Mouse (Mus musculus): ENCODE measurements around the gene Marveld2. TPM values are rescaled to one million over a fixed set of nuclear protein-coding genes. Genes with fewer than 3 reads are reported as not detected.
A peak's percentile ranks its signal among the peaks of the same experiment; 100 is the strongest.

Marveld2 gene
- polyA plus RNA-seq, 1 experiment from 2014 or later, result 6.1 TPM

DNA sequence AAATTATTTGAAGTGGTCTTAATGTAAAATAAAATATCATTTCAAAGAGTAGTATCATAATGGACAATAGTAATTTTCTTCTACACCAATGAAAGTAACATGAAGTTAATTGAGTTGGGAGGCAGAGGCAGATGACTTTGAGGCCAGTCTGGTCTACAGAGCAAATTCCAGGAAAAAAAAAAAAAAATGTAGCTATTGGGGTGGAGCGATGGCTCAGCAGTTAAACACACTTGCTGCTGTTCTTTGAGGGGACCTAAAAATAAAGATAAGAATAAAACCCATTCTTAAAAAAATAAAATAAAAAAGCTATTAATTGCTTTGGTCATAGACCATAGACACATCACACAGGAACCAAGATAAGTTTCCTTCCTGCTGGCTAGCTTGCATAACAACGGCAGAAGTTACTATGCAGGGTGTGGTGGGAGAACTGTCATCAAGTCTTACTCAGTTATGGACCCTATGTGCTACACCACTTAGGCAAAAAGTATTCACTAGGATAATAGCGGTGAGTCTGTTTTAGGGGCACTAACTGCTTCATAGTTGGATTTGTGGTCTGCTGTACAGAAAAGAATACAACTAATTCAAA lies 17.4 kb upstream of the Marveld2 start:
- H3K27me3 ChIP-seq (replicated peaks; ENCODE audit: control insufficient read depth, insufficient read depth, low read length), result no peaks in the 10 kb centered on the region
- H3K27ac ChIP-seq (replicated peaks; ENCODE audit: low read depth, low read length), result no peak overlapping the region
- peaks cover 73% of the 10 kb centered on the region for H3K36me3 ChIP-seq (ENCODE audit: control insufficient read depth, insufficient read depth, low read length)
- no peak overlapping the region for H3K4me2 ChIP-seq (ENCODE audit: low read depth, low read length)
- no peak overlapping the region for H3K9ac ChIP-seq (ENCODE audit: low read depth, low read length)
- H3K4me3 ChIP-seq (ENCODE audit: low read depth, low read length), result no peak overlapping the region
- no peaks in the 10 kb centered on the region for H3K4me1 ChIP-seq (ENCODE audit: control insufficient read depth, insufficient read depth, low read length)
- ATAC-seq (ENCODE audit: low read depth), result no peak
- WGBS, result 97% methylated on average over 3 of the region's 3 CpGs
- no peaks in the 10 kb centered on the region for H3K9me3 ChIP-seq (ENCODE audit: control insufficient read depth, low read length)
- no peak for DNase-seq (ENCODE audit: low spot score)

DNA sequence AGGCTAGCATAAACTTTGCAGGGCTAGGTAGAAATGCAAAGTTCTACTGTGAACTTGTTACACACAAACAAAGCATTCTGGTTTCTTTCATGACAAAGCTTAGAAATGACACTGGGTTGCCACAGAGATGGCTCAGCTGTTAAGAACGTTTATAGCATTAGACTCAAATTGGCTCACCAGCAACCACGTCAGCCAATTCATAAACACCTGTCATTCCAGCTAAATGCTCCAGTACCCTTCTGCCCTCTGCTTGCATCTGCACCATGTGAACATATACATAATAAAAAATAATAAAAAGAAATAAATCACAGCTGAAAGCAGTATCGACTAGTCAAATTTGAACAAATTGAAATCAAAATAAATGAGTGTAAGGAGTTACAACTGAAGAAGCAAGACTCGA lies 5.5 kb upstream of the Marveld2 start:
- Histone ChIP-seq H3K4me1 (ENCODE audit: control insufficient read depth, insufficient read depth, low read length) (no peaks in the 10 kb centered on the region), H3K27ac (replicated peaks; ENCODE audit: low read depth, low read length) (no peak overlapping the region), H3K9ac (ENCODE audit: low read depth, low read length) (no peak overlapping the region), H3K4me2 (ENCODE audit: low read depth, low read length) (no peak overlapping the region), H3K4me3 (ENCODE audit: low read depth, low read length) (no peak overlapping the region), H3K9me3 (ENCODE audit: control insufficient read depth, low read length) (no peaks in the 10 kb centered on the region), H3K27me3 (replicated peaks; ENCODE audit: control insufficient read depth, insufficient read depth, low read length) (peaks cover 7% of the 10 kb centered on the region; the same call in 1 of the 2 replicates), H3K36me3 (ENCODE audit: control insufficient read depth, insufficient read depth, low read length) (peaks cover 82% of the 10 kb centered on the region)
- DNase-seq (ENCODE audit: low spot score) (no peak), ATAC-seq (ENCODE audit: low read depth) (no peak)
- WGBS, result 78% methylated on average over 4 of the region's 4 CpGs

DNA sequence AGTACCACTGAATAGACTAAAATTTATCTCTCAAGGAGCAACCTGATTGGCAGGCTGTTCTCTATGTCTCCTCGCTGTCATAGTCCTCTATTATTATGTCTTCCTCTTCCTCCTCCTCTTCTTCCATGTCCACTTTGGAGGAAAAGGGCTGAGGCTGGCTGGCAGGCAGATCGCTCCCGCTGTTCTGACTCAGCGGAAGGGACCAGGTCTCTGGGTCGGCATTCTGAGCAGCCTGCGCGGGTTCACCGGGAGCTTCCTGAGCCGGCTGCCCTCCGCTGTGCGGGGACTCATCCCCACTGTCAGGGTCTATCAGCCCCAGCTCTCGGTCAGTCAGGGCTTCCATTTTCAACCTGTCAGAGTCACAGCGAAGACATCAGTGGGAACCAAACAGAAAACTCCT lies 812 bp upstream of the Marveld2 start:
- no peaks in the 10 kb centered on the region for H3K9me3 ChIP-seq (ENCODE audit: control insufficient read depth, low read length)
- no peak overlapping the region; the same call in 1 of the 2 replicates for H3K4me2 ChIP-seq (ENCODE audit: low read depth, low read length)
- H3K4me3 ChIP-seq (ENCODE audit: low read depth, low read length), result no peak overlapping the region
- no peak overlapping the region for H3K9ac ChIP-seq (ENCODE audit: low read depth, low read length)
- DNase-seq (ENCODE audit: low spot score) (no peak), ATAC-seq (ENCODE audit: low read depth) (no peak)
- peaks cover 46% of the 10 kb centered on the region for H3K36me3 ChIP-seq (ENCODE audit: control insufficient read depth, insufficient read depth, low read length)
- no peaks in the 10 kb centered on the region for H3K4me1 ChIP-seq (ENCODE audit: control insufficient read depth, insufficient read depth, low read length)
- peaks cover 23% of the 10 kb centered on the region for H3K27me3 ChIP-seq (replicated peaks; ENCODE audit: control insufficient read depth, insufficient read depth, low read length)
- WGBS, result 81% methylated on average over 13 of the region's 13 CpGs
- no peak overlapping the region for H3K27ac ChIP-seq (replicated peaks; ENCODE audit: low read depth, low read length)

DNA sequence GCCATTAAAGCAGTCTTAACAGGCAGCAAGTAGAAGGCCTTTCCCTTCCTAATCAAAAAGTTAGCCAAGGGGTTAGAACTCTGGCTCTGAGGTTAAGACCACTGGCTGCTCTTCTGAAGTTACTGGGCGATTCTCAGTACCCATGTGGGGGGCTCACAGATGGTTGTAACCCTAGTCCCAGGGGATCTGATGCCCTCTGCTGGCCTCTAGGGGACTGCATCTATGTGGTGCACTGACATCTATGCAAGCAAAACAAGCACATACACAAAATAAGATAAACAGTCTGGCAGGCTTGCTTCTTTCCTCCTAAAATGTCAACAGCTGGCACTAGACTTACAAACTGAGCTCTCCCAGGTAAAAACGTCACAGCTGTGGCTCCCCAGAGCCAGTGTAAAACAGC lies 3.9 kb downstream of the Marveld2 start:
- Histone ChIP-seq H3K27ac (replicated peaks; ENCODE audit: low read depth, low read length) (no peak overlapping the region), H3K4me2 (ENCODE audit: low read depth, low read length) (no peak overlapping the region), H3K4me3 (ENCODE audit: low read depth, low read length) (no peak overlapping the region), H3K4me1 (ENCODE audit: control insufficient read depth, insufficient read depth, low read length) (no peaks in the 10 kb centered on the region), H3K27me3 (replicated peaks; ENCODE audit: control insufficient read depth, insufficient read depth, low read length) (peaks cover 22% of the 10 kb centered on the region), H3K9ac (ENCODE audit: low read depth, low read length) (no peak overlapping the region), H3K36me3 (ENCODE audit: control insufficient read depth, insufficient read depth, low read length) (peaks cover 14% of the 10 kb centered on the region), H3K9me3 (ENCODE audit: control insufficient read depth, low read length) (no peaks in the 10 kb centered on the region)
- ATAC-seq (ENCODE audit: low read depth) (no peak), DNase-seq (ENCODE audit: low spot score) (peak; percentile 8)
- 50% methylated on average over 2 of the region's 2 CpGs for WGBS

DNA sequence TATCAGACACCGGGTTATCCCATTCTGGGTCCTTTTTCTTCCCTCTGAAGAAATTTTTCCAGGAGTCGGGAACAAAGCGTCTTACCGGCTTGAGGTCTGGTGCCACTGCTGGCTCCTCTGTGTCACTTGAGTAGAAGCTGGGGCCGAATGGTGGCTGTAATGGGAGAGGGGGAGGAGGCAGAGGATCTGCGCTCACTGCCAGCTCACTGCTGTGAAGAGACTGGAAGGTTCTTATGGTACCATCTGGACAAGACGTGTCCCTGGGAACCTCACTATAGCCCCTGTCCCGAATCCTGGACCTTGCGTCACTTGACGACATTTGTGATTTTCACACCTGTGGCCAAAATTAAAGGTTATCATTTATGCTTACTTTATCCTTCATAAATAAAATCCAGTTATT lies 4.5 kb downstream of the Marveld2 start:
- no peak overlapping the region for H3K27ac ChIP-seq (replicated peaks; ENCODE audit: low read depth, low read length)
- DNase-seq (ENCODE audit: low spot score) (no peak), ATAC-seq (ENCODE audit: low read depth) (no peak)
- peaks cover 16% of the 10 kb centered on the region for H3K27me3 ChIP-seq (replicated peaks; ENCODE audit: control insufficient read depth, insufficient read depth, low read length)
- no peak overlapping the region for H3K4me2 ChIP-seq (ENCODE audit: low read depth, low read length)
- peaks cover 8% of the 10 kb centered on the region for H3K36me3 ChIP-seq (ENCODE audit: control insufficient read depth, insufficient read depth, low read length)
- H3K4me1 ChIP-seq (ENCODE audit: control insufficient read depth, insufficient read depth, low read length), result no peaks in the 10 kb centered on the region
- WGBS, result 94% methylated on average over 10 of the region's 10 CpGs
- H3K9me3 ChIP-seq (ENCODE audit: control insufficient read depth, low read length), result no peaks in the 10 kb centered on the region
- H3K4me3 ChIP-seq (ENCODE audit: low read depth, low read length), result no peak overlapping the region
- H3K9ac ChIP-seq (ENCODE audit: low read depth, low read length), result no peak overlapping the region

DNA sequence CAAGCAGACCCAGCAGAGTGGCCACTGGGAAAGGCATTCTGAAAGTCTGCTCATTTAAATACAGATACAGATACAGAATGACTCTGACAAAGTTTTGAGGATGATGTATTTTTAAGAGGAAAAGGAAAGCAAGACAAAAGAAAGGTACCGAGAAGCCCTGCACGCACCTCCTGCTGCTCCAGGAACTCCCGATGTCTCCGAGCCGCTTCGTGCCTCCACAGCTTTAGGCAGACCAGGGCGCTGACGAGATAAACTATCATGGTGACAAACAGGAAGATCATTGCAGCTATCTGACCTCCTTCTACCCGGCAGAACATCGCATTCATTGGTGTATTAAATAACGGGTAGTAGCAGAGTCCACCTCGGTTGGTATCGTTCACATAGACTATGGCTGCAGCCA lies 5.5 kb downstream of the Marveld2 start:
- WGBS, result 92% methylated on average over 13 of the region's 13 CpGs
- DNase-seq (ENCODE audit: low spot score), result no peak

DNA sequence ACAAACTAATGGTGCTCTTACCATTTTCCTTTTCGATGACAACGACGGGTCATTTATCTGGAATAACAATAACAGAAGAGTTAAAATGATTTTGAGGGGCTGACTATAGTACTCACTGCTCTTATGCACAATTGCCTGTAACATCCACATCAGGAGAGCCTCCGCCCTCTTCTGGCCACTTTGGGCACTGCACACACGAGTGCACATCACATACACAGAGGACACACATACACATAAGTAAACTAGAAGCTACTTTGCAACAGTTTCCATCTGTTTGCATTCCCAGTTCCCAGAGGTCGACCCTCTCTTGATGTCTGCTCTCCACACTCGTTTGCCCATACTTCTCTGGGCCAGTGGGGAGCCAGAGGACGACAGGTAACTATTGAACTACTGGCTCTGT lies 9.0 kb downstream of the Marveld2 start:
- 87% methylated on average over 8 of the region's 8 CpGs for WGBS
- Histone ChIP-seq H3K27me3 (replicated peaks; ENCODE audit: control insufficient read depth, insufficient read depth, low read length) (no peaks in the 10 kb centered on the region), H3K9ac (ENCODE audit: low read depth, low read length) (no peak overlapping the region), H3K4me3 (ENCODE audit: low read depth, low read length) (no peak overlapping the region), H3K27ac (replicated peaks; ENCODE audit: low read depth, low read length) (no peak overlapping the region), H3K4me2 (ENCODE audit: low read depth, low read length) (no peak overlapping the region), H3K9me3 (ENCODE audit: control insufficient read depth, low read length) (no peaks in the 10 kb centered on the region), H3K4me1 (ENCODE audit: control insufficient read depth, insufficient read depth, low read length) (no peaks in the 10 kb centered on the region), H3K36me3 (ENCODE audit: control insufficient read depth, insufficient read depth, low read length) (peaks cover 7% of the 10 kb centered on the region; the same call in 1 of the 2 replicates)
- DNase-seq (ENCODE audit: low spot score), result no peak
- no peak for ATAC-seq (ENCODE audit: low read depth)

More for the DNA sequence above, 5.5 kb downstream of the Marveld2 start:
- H3K9ac ChIP-seq (ENCODE audit: low read depth, low read length), result no peak overlapping the region
- no peak overlapping the region for H3K4me2 ChIP-seq (ENCODE audit: low read depth, low read length)
- H3K9me3 ChIP-seq (ENCODE audit: control insufficient read depth, low read length), result no peaks in the 10 kb centered on the region
- H3K27me3 ChIP-seq (replicated peaks; ENCODE audit: control insufficient read depth, insufficient read depth, low read length), result peaks cover 7% of the 10 kb centered on the region
- no peak for ATAC-seq (ENCODE audit: low read depth)
- H3K4me1 ChIP-seq (ENCODE audit: control insufficient read depth, insufficient read depth, low read length), result no peaks in the 10 kb centered on the region
- no peak overlapping the region for H3K27ac ChIP-seq (replicated peaks; ENCODE audit: low read depth, low read length)
- peaks cover 7% of the 10 kb centered on the region; the same call in 1 of the 2 replicates for H3K36me3 ChIP-seq (ENCODE audit: control insufficient read depth, insufficient read depth, low read length)
- H3K4me3 ChIP-seq (ENCODE audit: low read depth, low read length), result no peak overlapping the region

DNA sequence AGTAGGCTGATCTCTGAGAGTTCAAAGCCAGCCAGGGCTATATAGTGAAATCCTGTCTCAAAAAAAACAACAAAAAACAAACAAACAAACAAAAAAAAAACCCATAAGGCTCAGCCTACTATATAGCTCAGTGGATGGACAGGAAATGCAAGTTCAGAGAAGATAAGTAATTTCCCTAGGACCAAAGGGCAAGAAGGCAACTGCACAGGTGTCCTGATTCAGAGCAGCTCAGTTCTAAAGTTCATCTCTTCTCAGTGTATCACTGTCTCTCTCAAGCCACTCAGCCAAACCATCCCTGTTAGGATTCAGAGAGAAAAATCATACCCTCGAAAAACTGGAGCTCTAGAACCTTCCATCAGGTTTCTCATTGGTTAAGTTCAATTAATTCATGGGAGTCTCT lies 10.9 kb downstream of the Marveld2 start:
- no peak for DNase-seq (ENCODE audit: low spot score)
- Histone ChIP-seq H3K4me3 (ENCODE audit: low read depth, low read length) (no peak overlapping the region), H3K27me3 (replicated peaks; ENCODE audit: control insufficient read depth, insufficient read depth, low read length) (no peaks in the 10 kb centered on the region), H3K9ac (ENCODE audit: low read depth, low read length) (no peak overlapping the region), H3K4me2 (ENCODE audit: low read depth, low read length) (no peak overlapping the region), H3K36me3 (ENCODE audit: control insufficient read depth, insufficient read depth, low read length) (no peaks in the 10 kb centered on the region), H3K27ac (replicated peaks; ENCODE audit: low read depth, low read length) (no peak overlapping the region), H3K4me1 (ENCODE audit: control insufficient read depth, insufficient read depth, low read length) (no peaks in the 10 kb centered on the region), H3K9me3 (ENCODE audit: control insufficient read depth, low read length) (no peaks in the 10 kb centered on the region)
- WGBS, result 71% methylated on average over 1 of the region's 1 CpGs
- no peak for ATAC-seq (ENCODE audit: low read depth)

DNA sequence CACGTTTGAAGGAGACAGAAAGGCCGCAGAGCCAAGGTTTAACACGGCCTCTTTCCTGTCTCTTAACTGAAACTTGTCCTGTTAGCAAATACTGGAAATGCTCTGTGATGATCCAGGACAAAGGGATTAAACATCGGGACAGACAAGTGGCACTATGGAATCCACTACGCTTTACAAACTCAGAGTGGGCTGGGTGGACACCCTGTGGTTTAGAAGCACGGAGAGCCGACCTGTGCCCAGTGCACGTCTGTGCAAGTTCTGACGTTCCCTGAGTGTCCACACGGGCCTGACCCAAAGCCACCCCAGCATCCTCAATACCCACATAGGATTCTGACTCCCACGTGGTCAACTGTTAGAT lies 13.1 kb downstream of the Marveld2 start:
- Histone ChIP-seq H3K4me3 (ENCODE audit: low read depth, low read length) (no peak overlapping the region), H3K4me1 (ENCODE audit: control insufficient read depth, insufficient read depth, low read length) (no peaks in the 10 kb centered on the region), H3K36me3 (ENCODE audit: control insufficient read depth, insufficient read depth, low read length) (no peaks in the 10 kb centered on the region), H3K27ac (replicated peaks; ENCODE audit: low read depth, low read length) (no peak overlapping the region), H3K27me3 (replicated peaks; ENCODE audit: control insufficient read depth, insufficient read depth, low read length) (no peaks in the 10 kb centered on the region), H3K4me2 (ENCODE audit: low read depth, low read length) (no peak overlapping the region), H3K9me3 (ENCODE audit: control insufficient read depth, low read length) (no peaks in the 10 kb centered on the region), H3K9ac (ENCODE audit: low read depth, low read length) (no peak overlapping the region)
- ATAC-seq (ENCODE audit: low read depth), result no peak
- DNase-seq (ENCODE audit: low spot score), result no peak
- 84% methylated on average over 11 of the region's 11 CpGs for WGBS

Measured in embryonic facial prominence, embryonic 14.5 days (tissue).